Mouse (Mus musculus): ENCODE results near the gene Limk2. TPM values are rescaled to one million over a fixed set of nuclear protein-coding genes. Genes with fewer than 3 reads are reported as not detected.

The Limk2 gene
- total RNA-seq, 2 experiments from 2014 or later = 135 to 140 TPM

DNA sequence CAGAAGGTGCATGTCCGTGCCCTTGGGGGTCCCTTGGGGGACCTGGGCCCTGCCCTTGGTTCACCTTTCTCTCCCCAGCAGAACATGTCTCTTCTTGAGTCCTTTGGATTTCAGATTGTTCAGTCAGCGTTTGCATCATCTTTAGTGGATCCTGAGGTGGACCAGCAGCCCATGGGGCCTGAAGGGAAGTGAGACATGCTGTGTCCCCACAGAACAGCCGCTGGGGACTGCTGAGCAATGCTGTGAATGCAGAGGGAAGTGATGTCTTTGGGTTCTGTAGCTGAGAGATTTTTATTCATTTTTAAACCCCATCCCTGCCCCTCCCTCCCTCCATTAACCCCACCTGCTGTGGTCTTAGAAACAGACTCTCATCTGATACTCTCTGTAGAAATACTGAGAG, 101.1 kb downstream of the Limk2 start:
- intact Hi-C loops (cut with DNase I) = no loop called here
- DNase-seq = no peak

DNA sequence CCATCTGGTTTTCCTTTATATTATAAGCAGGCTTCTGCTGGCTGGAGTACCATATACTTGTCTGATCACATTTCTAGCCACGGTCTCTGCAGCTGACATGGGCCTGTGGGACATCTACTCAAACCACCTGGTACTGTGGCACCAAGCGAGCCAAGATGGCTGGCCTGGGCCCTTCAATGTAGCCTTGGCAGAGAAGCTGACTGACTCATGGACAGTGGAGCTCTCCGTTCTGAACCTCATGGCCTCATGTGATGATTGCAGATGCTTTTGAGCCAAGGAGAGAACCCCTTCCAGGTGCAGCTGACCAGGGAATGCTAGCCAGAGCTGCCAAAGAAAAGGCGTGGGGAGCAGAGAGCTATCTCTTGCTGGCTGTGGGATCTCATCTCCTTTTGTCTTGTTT, 103.2 kb downstream of the Limk2 start:
- DNase-seq = no peak
- intact Hi-C loops (cut with DNase I) = no loop called here

DNA sequence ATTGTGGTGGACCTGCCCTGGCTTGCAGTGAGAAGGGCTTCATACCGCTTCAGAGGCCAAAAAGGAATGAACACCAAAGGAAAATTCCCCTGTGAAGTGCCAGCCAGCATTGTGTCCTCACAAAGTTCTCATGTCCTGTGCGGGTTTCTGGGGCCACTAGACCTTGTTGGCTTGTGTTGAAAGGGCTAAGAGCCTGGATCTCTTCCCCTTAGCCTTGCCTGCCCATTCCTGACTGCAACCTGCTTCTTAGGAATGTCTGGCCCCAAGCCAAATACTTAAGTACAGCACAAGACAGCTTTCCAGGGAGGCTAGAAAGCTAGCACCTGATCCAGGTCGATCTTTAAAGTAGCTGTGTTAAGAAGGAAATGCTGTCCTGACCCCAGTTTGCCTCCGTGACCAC, 106.2 kb downstream of the Limk2 start:
- DNase-seq = no peak

GRCm38 (mm10) chr11:3302385-3302784, 106.6 kb downstream of the Limk2 start:
- intact Hi-C loops (cut with DNase I) = no loop called here
- DNase-seq = no peak

More for the DNA sequence above, 106.2 kb downstream of the Limk2 start:
- intact Hi-C loops (cut with DNase I) = no loop called here

- intact Hi-C loops (cut with DNase I) = no loop called here
- DNase-seq = no peak
Observed at GRCm38 (mm10) chr11:3301075-3301474, 107.9 kb downstream of the Limk2 start.

DNA sequence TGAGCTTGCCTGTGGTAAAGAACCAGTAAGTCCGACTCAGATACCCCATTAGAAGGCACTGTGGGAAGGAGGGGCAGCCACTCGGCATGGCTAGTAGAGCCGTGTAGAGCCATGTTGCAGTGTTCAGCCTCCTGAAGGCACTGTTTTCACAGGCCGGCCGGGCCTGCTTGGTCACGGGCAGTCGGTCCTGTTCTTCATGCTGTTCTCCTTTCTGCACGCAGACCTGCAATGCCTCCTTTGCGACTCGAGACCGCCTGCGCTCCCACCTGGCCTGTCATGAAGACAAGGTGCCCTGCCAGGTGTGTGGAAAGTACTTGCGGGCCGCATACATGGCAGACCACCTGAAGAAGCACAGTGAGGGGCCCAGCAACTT, 110.2 kb downstream of the Limk2 start:
- DNase-seq = no peak
- intact Hi-C loops (cut with DNase I) = no loop called here

- intact Hi-C loops (cut with DNase I) = no loop called here
- no peak for DNase-seq
Observed at GRCm38 (mm10) chr11:3297871-3298812, 110.8 kb downstream of the Limk2 start.

- intact Hi-C loops (cut with DNase I) = no loop called here
- no peak for DNase-seq
Observed at GRCm38 (mm10) chr11:3296056-3296455, 112.9 kb downstream of the Limk2 start.

DNA sequence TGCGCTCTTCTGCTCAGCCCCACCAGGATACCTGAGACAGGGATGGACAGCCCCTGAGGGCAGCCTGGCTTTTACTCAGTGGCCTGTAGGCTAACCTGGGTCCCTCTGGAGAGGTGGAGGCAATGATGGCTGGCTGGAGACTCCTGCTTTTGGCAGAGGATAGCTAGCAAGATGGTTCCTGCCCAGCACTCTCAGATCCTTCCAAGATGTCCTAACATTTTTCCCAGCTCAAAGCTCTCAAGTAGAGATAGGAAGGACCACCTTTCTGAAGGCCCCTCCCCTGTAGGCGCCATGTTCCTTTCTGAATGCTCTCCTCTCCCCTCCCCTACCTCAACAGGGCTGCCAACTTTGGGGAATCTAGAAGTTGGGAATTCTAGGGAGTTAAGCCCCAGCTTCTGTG, 114.3 kb downstream of the Limk2 start:
- DNase-seq = no peak
- intact Hi-C loops (cut with DNase I) = no loop called here

Other genes starting within 250 kb of the Limk2 start
- gene Sfi1, start 215.7 kb downstream of the Limk2 start, total RNA-seq (2021) = 100 to 1,000 TPM in 1 of 2 experiments, 10 to 100 TPM in 1; 76.6 to 108 TPM
- gene Eif4enif1, start 206.8 kb downstream of the Limk2 start, total RNA-seq (2021) = 10 to 100 TPM; 73.6 to 76.8 TPM
- 10 to 100 TPM; 86.1 to 96.8 TPM for gene Drg1, start 142.8 kb downstream of the Limk2 start, total RNA-seq (2021)
- gene Patz1, start 120.3 kb downstream of the Limk2 start, total RNA-seq (2021) = 10 to 100 TPM; 62.5 to 62.9 TPM
- 10 to 100 TPM; 22.9 to 23.4 TPM for gene Pik3ip1, start 78.8 kb downstream of the Limk2 start, total RNA-seq (2021)
- gene Rnf185, start 43.2 kb upstream of the Limk2 start, total RNA-seq (2021) = 10 to 100 TPM; 23.5 to 24.7 TPM
- 10 to 100 TPM; 14.6 to 15.4 TPM for gene Pla2g3, start 79.1 kb upstream of the Limk2 start, total RNA-seq (2021)
- 10 to 100 TPM; 15.5 to 20.3 TPM for gene Inpp5j, start 95.6 kb upstream of the Limk2 start, total RNA-seq (2021)
- 100 to 1,000 TPM; 163 to 165 TPM for gene Selenom, start 105.5 kb upstream of the Limk2 start, total RNA-seq (2021)
- 10 to 100 TPM; 15.0 to 17.6 TPM for gene Smtn, start 131.4 kb upstream of the Limk2 start, total RNA-seq (2021)
- 10 to 100 TPM; 74.3 to 77.6 TPM for gene Morc2a, start 240.0 kb upstream of the Limk2 start, total RNA-seq (2021)